Comparison of ENCODE assay signal across 10 mouse cellular contexts in the genomic region with DNA sequence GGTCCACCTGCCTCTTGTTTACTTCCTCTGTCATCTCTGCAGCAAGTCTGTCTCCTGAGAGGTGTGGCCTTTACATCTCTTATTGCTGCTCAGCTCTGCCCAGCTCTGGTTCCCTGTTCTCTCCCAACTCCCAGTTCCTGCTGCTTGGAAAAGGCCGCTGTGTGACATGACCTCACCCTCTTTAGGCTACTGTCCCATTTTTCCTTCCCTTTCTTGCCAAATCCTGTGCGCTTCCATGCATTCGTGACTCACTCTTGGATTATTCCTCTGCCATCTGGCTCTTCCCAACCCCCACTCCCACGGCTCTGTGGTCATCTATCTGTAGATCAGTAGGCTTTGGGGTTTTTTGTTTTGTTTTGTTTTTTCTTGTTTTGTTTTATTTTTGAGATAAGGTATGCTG. TPM values are rescaled to one million over a fixed set of nuclear protein-coding genes. Genes with fewer than 3 reads are reported as not detected.
DNase-seq lines count a peak whose midpoint lies in the region; ATAC-seq and TF ChIP-seq lines count a peak whose summit lies in the region.
"Had no signal": no experiment of that assay in that cellular context is flagged by ENCODE, and none has a peak within 500 bp of the region (broad histone marks: within the 10 kb centered on the region; RNA-seq: fewer than 3 reads in every experiment).

No protein-coding gene starts in this region.

- no peak overlapping the region for H3K4me2 ChIP-seq in hindbrain, embryonic 14.5 days (replicated peaks)

- H3K27ac ChIP-seq in kidney, adult 2 months (ENCODE audit: insufficient read depth, low read depth, low read length): no peak overlapping the region
- no peak overlapping the region for H3K27ac ChIP-seq in hindbrain, embryonic 14.5 days
- H3K27ac ChIP-seq: kidney, postnatal 0 days; macrophage had no signal

- DNase-seq in adrenal gland, postnatal 10 days: peak; percentile 8
- no peak for DNase-seq in adrenal gland, adult 8-10 months
- DNase-seq in right cerebral cortex, adult 18-20 months: peak; percentile 49
- no peak for DNase-seq in right cerebral cortex, postnatal 25 days
- peak; percentile 93 to 94 for DNase-seq in cerebellum, postnatal 14 days
- peak; percentile 23 for DNase-seq in heart, postnatal 4 days
- DNase-seq in kidney, adult 2 months: no peak
- no peak for DNase-seq in hindbrain, embryonic 14.5 days (ENCODE audit: low spot score)

- no peaks in the 10 kb centered on the region for H3K9me3 ChIP-seq in hindbrain, embryonic 14.5 days (ENCODE audit: control insufficient read depth, low read length)

- WGBS in kidney, adult 2 months: 64% methylated on average over 4 of the region's 4 CpGs
- WGBS in hindbrain, embryonic 14.5 days: 81% methylated on average over 4 of the region's 4 CpGs

- no peaks in the 10 kb centered on the region for H3K36me3 ChIP-seq in kidney, adult 2 months (ENCODE audit: control insufficient read depth, insufficient read depth, low read length)
- H3K36me3 ChIP-seq in hindbrain, embryonic 14.5 days (replicated peaks; ENCODE audit: control insufficient read depth, insufficient read depth): no peaks in the 10 kb centered on the region

- TF ChIP-seq POLR2A in kidney, adult 2 months (IDR thresholded peaks at IDR 0.05; ENCODE audit: low read depth, low read length): no peak

- H3K4me3 ChIP-seq in kidney, adult 2 months (ENCODE audit: insufficient read depth, low read depth, low read length): no peak overlapping the region
- H3K4me3 ChIP-seq in hindbrain, embryonic 14.5 days (replicated peaks; ENCODE audit: low read length): no peak overlapping the region

- no peak overlapping the region for H3K9ac ChIP-seq in hindbrain, embryonic 14.5 days

- ATAC-seq in hindbrain, embryonic 14.5 days (ENCODE audit: low FRiP score): no peak

- H3K4me1 ChIP-seq in kidney, adult 2 months (ENCODE audit: control insufficient read depth, insufficient read depth, low read length): no peaks in the 10 kb centered on the region
- H3K4me1 ChIP-seq in hindbrain, embryonic 14.5 days (replicated peaks; ENCODE audit: control insufficient read depth, insufficient read depth, low read length): no peaks in the 10 kb centered on the region

- TF ChIP-seq CTCF in kidney, adult 2 months (conservative IDR thresholded peaks at IDR 0.05; ENCODE audit: insufficient read depth, insufficient read length, low read depth, low read length): no peak

- H3K27me3 ChIP-seq in kidney, adult 2 months (replicated peaks; ENCODE audit: control insufficient read depth, insufficient read depth, low read length): no peaks in the 10 kb centered on the region
- H3K27me3 ChIP-seq in hindbrain, embryonic 14.5 days (ENCODE audit: control insufficient read depth, insufficient read depth, low read length): no peaks in the 10 kb centered on the region

RNA-seq across cellular contexts. Expression of gene Tyro3, which starts 49.4 kb away (rescaled TPM):
- total RNA-seq in adrenal gland, postnatal 10 days (2021): 1 to 10 TPM; 6.0 to 8.8 TPM
- total RNA-seq in adrenal gland, adult 8-10 months (2022): 1 to 10 TPM; 3.9 to 5.2 (median 4.4) TPM
- 1 to 10 TPM; 9.5 to 9.7 TPM for total RNA-seq in heart, postnatal 4 days (2021)
- polyA plus RNA-seq in kidney, adult 2 months (2012; rRNA removed): 2.5 and 3.0 TPM in 2 replicates
- 26.4 and 26.7 TPM in 2 replicates for polyA plus RNA-seq in hindbrain, embryonic 14.5 days (2014; fragmentation: Nextera tagmentation; extraction: Ambion mirVana)

RNA-seq across cellular contexts. Expression of gene Mga, which starts 50.1 kb away (rescaled TPM):
- 10 to 100 TPM; 45.1 to 54.9 TPM for total RNA-seq in adrenal gland, postnatal 10 days (2021)
- total RNA-seq in adrenal gland, adult 8-10 months (2022): 10 to 100 TPM; 34.3 to 65.1 (median 55.9) TPM
- total RNA-seq in heart, postnatal 4 days (2021): 10 to 100 TPM; 51.6 to 57.6 TPM
- 14.7 and 15.3 TPM in 2 replicates for polyA plus RNA-seq in kidney, adult 2 months (2012; rRNA removed)
- 34.0 and 35.1 TPM in 2 replicates for polyA plus RNA-seq in hindbrain, embryonic 14.5 days (2014; fragmentation: Nextera tagmentation; extraction: Ambion mirVana)

RNA-seq across cellular contexts. Expression of gene Rpap1, which starts 59.6 kb away (rescaled TPM):
- 10 to 100 TPM; 17.0 to 21.6 TPM for total RNA-seq in adrenal gland, postnatal 10 days (2021)
- 10 to 100 TPM; 18.2 to 30.2 (median 22.7) TPM for total RNA-seq in adrenal gland, adult 8-10 months (2022)
- total RNA-seq in heart, postnatal 4 days (2021): 10 to 100 TPM; 16.1 to 18.7 TPM
- 13.8 and 16.7 TPM in 2 replicates for polyA plus RNA-seq in kidney, adult 2 months (2012; rRNA removed)
- 15.8 and 18.1 TPM in 2 replicates for polyA plus RNA-seq in hindbrain, embryonic 14.5 days (2014; fragmentation: Nextera tagmentation; extraction: Ambion mirVana)

Comparison
In these comparisons a context has a peak if more than half of its experiments do, and no peak if none do; other contexts are left out.
1. DNase-seq: peak in adrenal gland, postnatal 10 days (single experiment), right cerebral cortex, adult 18-20 months (single experiment), cerebellum, postnatal 14 days (2 of 2) and heart, postnatal 4 days (single experiment); none in adrenal gland, adult 8-10 months (single experiment), right cerebral cortex, postnatal 25 days (single experiment), kidney, adult 2 months (single experiment) and hindbrain, embryonic 14.5 days (single experiment).